In genomic region chr8:114052426-114052825, GRCm38 (mm10) we compare ENCODE assay signal across 12 mouse cellular contexts.
"Had no signal": no experiment of that assay in that cellular context is flagged by ENCODE, and none has a peak within 500 bp of the region (broad histone marks: within the 10 kb centered on the region; RNA-seq: fewer than 3 reads in every experiment).

No protein-coding gene starts in this region.

- DNase-seq: kidney, adult 11 months; kidney, adult 9 months; left cerebral cortex, postnatal 4 days; liver, postnatal 0 days; lung, postnatal 10 days; lung, postnatal 36 days; right cerebral cortex, adult 18-20 months; right cerebral cortex, postnatal 14 days; right cerebral cortex, postnatal 4 days; thymus, adult 2 months; thymus, postnatal 14 days; thymus, postnatal 4 days had no signal
